Mouse (Mus musculus): Measurements from ENCODE around the gene Thra.

DNA sequence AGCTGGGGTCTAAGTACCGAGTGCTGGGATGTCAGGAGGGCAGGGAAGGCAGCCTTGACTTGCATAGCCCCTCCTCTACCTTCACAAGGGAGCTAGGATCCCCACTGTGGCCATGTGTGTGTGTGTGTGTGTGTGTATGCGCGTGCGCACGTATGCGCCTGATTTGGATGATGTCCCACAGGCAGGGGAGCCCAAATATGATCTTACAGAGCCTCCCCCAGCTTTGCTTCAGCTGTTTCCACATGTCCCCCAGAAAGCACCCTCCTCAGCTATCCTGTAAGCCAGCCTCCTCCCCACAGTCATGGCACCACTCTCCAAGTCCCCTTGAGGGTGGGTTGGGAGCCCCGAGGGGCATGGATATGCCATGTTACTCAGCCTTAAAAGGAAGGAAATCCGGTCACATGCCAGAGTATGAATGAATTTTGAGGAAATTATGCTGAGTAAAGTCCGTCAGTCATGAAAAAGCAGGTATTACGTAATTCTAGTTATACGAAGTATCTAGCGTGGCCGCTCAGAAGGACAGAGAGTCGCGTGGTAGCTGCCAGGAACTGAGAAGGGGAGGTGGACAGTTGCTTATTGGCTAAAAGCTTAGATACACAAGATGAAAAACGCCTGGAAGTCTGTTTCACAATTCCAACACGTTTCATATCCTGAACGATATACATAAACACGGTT, 32.0 kb upstream of the Thra start:
- TF ChIP-seq MXI1 (IDR thresholded peaks at IDR 0.05; ENCODE audit: low read depth, low read length) (no peak), TCF12 (IDR thresholded peaks at IDR 0.05; ENCODE audit: low read depth, low read length) (no peak), EP300 (IDR thresholded peaks at IDR 0.05; ENCODE audit: low read depth in 1 of 2, low read length in 2 of 2) (no peak), POLR2A (IDR thresholded peaks at IDR 0.05; ENCODE audit: control insufficient read depth in 1 of 2, insufficient read depth in 1 of 2, low read depth in 1 of 2, low read length in 2 of 2, poor library complexity in 1 of 2) (no peak), CTCF (IDR thresholded peaks at IDR 0.05 in 2 of 3, conservative IDR thresholded peaks at IDR 0.05 in 1 of 3; ENCODE audit: control insufficient read depth in 1 of 3, insufficient read depth in 1 of 3, low read depth in 2 of 3, low read length in 3 of 3, poor library complexity in 1 of 3, severe bottlenecking in 1 of 3) (no peak), USF1 (IDR thresholded peaks at IDR 0.05; ENCODE audit: low read depth, low read length) (no peak), RAD21 (IDR thresholded peaks at IDR 0.05; ENCODE audit: low read depth, low read length) (no peak), GATA1 (IDR thresholded peaks at IDR 0.05; ENCODE audit: low read depth, low read length) (no peak), NELFE (IDR thresholded peaks at IDR 0.05; ENCODE audit: low read depth, low read length) (no peak), ZMIZ1 (IDR thresholded peaks at IDR 0.05; ENCODE audit: low read depth, low read length) (no peak), MAX (IDR thresholded peaks at IDR 0.05; ENCODE audit: low read length) (no peak), SIN3A (IDR thresholded peaks at IDR 0.05; ENCODE audit: low read length) (no peak), ZNF384 (IDR thresholded peaks at IDR 0.05; ENCODE audit: low read depth, low read length) (no peak)

Data from MEL (cell line).